Mouse (Mus musculus): ENCODE measurements around the gene Jade2. TPM values are rescaled to one million over a fixed set of nuclear protein-coding genes. Genes with fewer than 3 reads are reported as not detected.

The Jade2 gene
- polyA plus RNA-seq, 1 experiment from 2014 or later, result 1.7 TPM

GRCm38 (mm10) chr11:51764816-51765215, 92.6 kb downstream of the Jade2 start:
- peak overlapping the region; percentile 100 for H3K4me3 ChIP-seq (replicated peaks; ENCODE audit: low read length)
- no peaks in the 10 kb centered on the region for H3K9me3 ChIP-seq (replicated peaks; ENCODE audit: control insufficient read depth, low read length)
- no peak overlapping the region for H3K27ac ChIP-seq (ENCODE audit: low read length)
- H3K36me3 ChIP-seq (ENCODE audit: control insufficient read depth, insufficient read depth, low read length), result no peaks in the 10 kb centered on the region
- H3K4me2 ChIP-seq (ENCODE audit: low read depth, low read length), result peak overlapping the region; percentile 82
- peaks cover 14% of the 10 kb centered on the region for H3K4me1 ChIP-seq (ENCODE audit: control insufficient read depth, insufficient read depth, low read length)
- whole genome bisulfite sequencing, result 75% methylated on average over 4 of the region's 4 CpGs
- H3K9ac ChIP-seq (ENCODE audit: low read length), result no peak overlapping the region
- ATAC-seq (ENCODE audit: insufficient read depth, low FRiP score), result no peak
- H3K27me3 ChIP-seq (ENCODE audit: control insufficient read depth, insufficient read depth, low read length), result no peaks in the 10 kb centered on the region

DNA sequence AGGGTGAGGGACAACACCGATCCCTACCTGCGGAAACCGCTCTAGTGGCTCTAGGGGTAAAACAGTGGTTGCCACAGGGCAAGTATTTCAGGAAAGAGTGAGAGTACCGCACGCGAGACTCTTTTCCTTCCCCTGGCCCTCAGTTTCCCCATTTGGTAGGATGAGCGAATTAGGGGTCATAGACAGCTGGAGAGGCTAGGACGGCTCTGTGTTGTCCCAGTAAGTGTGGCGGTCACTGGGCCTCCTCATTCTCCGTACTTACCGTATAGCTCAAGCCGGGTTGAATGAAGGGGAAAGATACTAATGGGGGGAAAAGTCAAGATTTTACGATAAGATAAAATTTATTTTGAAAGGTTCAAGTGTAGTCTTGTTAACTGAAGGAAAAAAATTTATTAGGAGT, 93.5 kb downstream of the Jade2 start:
- Histone ChIP-seq H3K36me3 (ENCODE audit: control insufficient read depth, insufficient read depth, low read length) (no peaks in the 10 kb centered on the region), H3K9ac (ENCODE audit: low read length) (peak overlapping the region; percentile 95), H3K4me2 (ENCODE audit: low read depth, low read length) (peak overlapping the region; percentile 82), H3K4me1 (ENCODE audit: control insufficient read depth, insufficient read depth, low read length) (peaks cover 14% of the 10 kb centered on the region), H3K9me3 (replicated peaks; ENCODE audit: control insufficient read depth, low read length) (no peaks in the 10 kb centered on the region), H3K27ac (ENCODE audit: low read length) (no peak overlapping the region; the same call in 1 of the 2 replicates), H3K27me3 (ENCODE audit: control insufficient read depth, insufficient read depth, low read length) (no peaks in the 10 kb centered on the region), H3K4me3 (replicated peaks; ENCODE audit: low read length) (peak overlapping the region; percentile 100)
- 3% methylated on average over 13 of the region's 13 CpGs for WGBS
- peak; percentile 19; the same call in 1 of the 2 replicates for ATAC-seq (ENCODE audit: insufficient read depth, low FRiP score)

Other genes with a start within 250 kb of the Jade2 start
- 133 and 138 TPM in 2 replicates for gene Nhp2, start 237.9 kb downstream of the Jade2 start, polyA plus RNA-seq (2015; fragmentation: Nextera tagmentation; extraction: Ambion mirVana)
- 40.0 and 41.3 TPM in 2 replicates for gene Rmnd5b, start 221.8 kb downstream of the Jade2 start, polyA plus RNA-seq (2015; fragmentation: Nextera tagmentation; extraction: Ambion mirVana)
- 20.7 and 21.0 TPM in 2 replicates for gene N4bp3, start 206.8 kb downstream of the Jade2 start, polyA plus RNA-seq (2015; fragmentation: Nextera tagmentation; extraction: Ambion mirVana)
- 5.9 and 6.4 TPM in 2 replicates for gene D930048N14Rik, start 206.7 kb downstream of the Jade2 start, polyA plus RNA-seq (2015; fragmentation: Nextera tagmentation; extraction: Ambion mirVana)
- 89.5 and 93.1 TPM in 2 replicates for gene 0610009B22Rik, start 168.8 kb downstream of the Jade2 start, polyA plus RNA-seq (2015; fragmentation: Nextera tagmentation; extraction: Ambion mirVana)
- gene Sec24a, start 94.0 kb downstream of the Jade2 start, polyA plus RNA-seq (2015; fragmentation: Nextera tagmentation; extraction: Ambion mirVana), result 15.9 and 16.5 TPM in 2 replicates
- 125 and 126 TPM in 2 replicates for gene Sar1b, start 94.0 kb downstream of the Jade2 start, polyA plus RNA-seq (2015; fragmentation: Nextera tagmentation; extraction: Ambion mirVana)
- 81.2 and 82.5 TPM in 2 replicates for gene Cdkn2aipnl, start 110.0 kb upstream of the Jade2 start, polyA plus RNA-seq (2015; fragmentation: Nextera tagmentation; extraction: Ambion mirVana)
- 192 and 223 TPM in 2 replicates for gene Ube2b, start 143.1 kb upstream of the Jade2 start, polyA plus RNA-seq (2015; fragmentation: Nextera tagmentation; extraction: Ambion mirVana)
- 5.2 and 6.7 TPM in 2 replicates for gene Cdkl3, start 146.6 kb upstream of the Jade2 start, polyA plus RNA-seq (2015; fragmentation: Nextera tagmentation; extraction: Ambion mirVana)
- 53.8 and 60.6 TPM in 2 replicates for gene Ppp2ca, start 241.0 kb upstream of the Jade2 start, polyA plus RNA-seq (2015; fragmentation: Nextera tagmentation; extraction: Ambion mirVana)

All from stomach, embryonic 16.5 days (tissue).